Mouse (Mus musculus) neural tube, embryonic 14.5 days (tissue): Measurements from ENCODE around the gene Frmpd3. TPM values are rescaled to one million over a fixed set of nuclear protein-coding genes. Genes with fewer than 3 reads are reported as not detected.
A peak's percentile ranks its signal among the peaks of the same experiment; 100 is the strongest.

ENCODE experiments used
- ATAC-seq: fragments of 200-750 bp; cut with Nextera tagmentation; 2 replicates; pipeline ENCODE4 v1.8.0; 2017; ENCODE audit warnings: low read depth, mild to moderate bottlenecking, moderate TSS enrichment, moderate library complexity
- H3K27ac ChIP-seq: fragments of 300-500 bp; sonication (generic); 2 replicates; pipeline ENCODE4 v1.5.1; 2014; ENCODE audit warnings: low read depth, mild to moderate bottlenecking, control low read depth, low read length, moderate library complexity, mixed read lengths
- H3K27me3 ChIP-seq: fragments of 300-500 bp; sonication (generic); 2 replicates; pipeline ENCODE4 v1.6.1; 2014; ENCODE audit warnings: low read length; ENCODE audit not compliant: control insufficient read depth, insufficient read depth
- H3K36me3 ChIP-seq: fragments of 300-500 bp; sonication (generic); 2 replicates; pipeline ENCODE4 v1.6.1; 2014; ENCODE audit warnings: low read length, mixed read lengths; ENCODE audit not compliant: control insufficient read depth, insufficient read depth
- H3K4me1 ChIP-seq: fragments of 300-500 bp; sonication (generic); 2 replicates; pipeline ENCODE4 v1.6.1; 2014; ENCODE audit warnings: low read length; ENCODE audit not compliant: control insufficient read depth, insufficient read depth
- H3K4me2 ChIP-seq: fragments of 300-500 bp; sonication (generic); 2 replicates; pipeline ENCODE4 v1.6.1; 2014; ENCODE audit warnings: mild to moderate bottlenecking, low read depth, low read length, control low read depth
- H3K4me3 ChIP-seq: fragments of 300-500 bp; sonication (generic); 2 replicates; pipeline ENCODE4 v1.5.1; 2014; ENCODE audit warnings: low read depth, low read length, control low read depth, mixed read lengths
- H3K9ac ChIP-seq: fragments of 300-500 bp; sonication (generic); replicated peaks from 2 replicates; pipeline ENCODE4 v1.6.1; 2014; ENCODE audit warnings: low read depth, mild to moderate bottlenecking, control low read depth, low read length, mixed read lengths
- H3K9me3 ChIP-seq: fragments of 300-500 bp; sonication (generic); 2 replicates; pipeline ENCODE4 v1.6.1; 2016; ENCODE audit warnings: low read length; ENCODE audit not compliant: control insufficient read depth
- WGBS: fragments of 180-500 bp; shearing (Covaris S2); extraction: QIAGEN DNeasy Blood & Tissue Kit; methylation state at CpG from one replicate; pipeline ENCODE4 v1.1.7; 2014; 5-methylcytosine and 5-hydroxymethylcytosine counted together
- polyA plus RNA-seq: library from polyadenylated mRNA; unstranded; fragments of >200 nt; fragmentation: Nextera tagmentation; extraction: Ambion mirVana; gene quantifications from 2 replicates; pipeline ENCODE4 v1.2.1, GENCODE M21; 2014

The Frmpd3 gene
- polyA plus RNA-seq, 1 experiment from 2014 or later, result 8.3 TPM

DNA sequence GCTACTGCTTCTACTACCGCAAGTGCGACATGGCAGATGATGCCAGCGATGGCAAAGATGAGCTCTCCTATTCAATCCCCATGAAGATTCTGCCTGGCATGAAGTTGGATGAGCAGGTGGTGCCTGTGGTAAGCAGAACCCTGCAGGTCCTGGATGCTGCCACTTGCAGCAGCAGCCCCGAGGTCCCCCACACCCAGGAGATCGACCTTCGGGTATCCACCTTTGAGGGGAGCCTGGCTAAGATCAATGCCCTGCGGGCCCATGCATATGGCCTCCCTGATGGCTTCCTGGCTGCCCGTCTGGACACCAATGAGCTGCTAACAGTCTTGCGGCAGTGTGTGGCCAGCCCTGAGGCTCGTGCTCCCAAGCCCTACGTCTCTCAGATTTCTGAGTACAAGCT lies 90.7 kb downstream of the Frmpd3 start:
- Histone ChIP-seq H3K4me2 (no peak overlapping the region), H3K9ac (no peak overlapping the region), H3K27ac (no peak overlapping the region), H3K4me1 (no peaks in the 10 kb centered on the region), H3K9me3 (no peaks in the 10 kb centered on the region), H3K36me3 (no peaks in the 10 kb centered on the region), H3K27me3 (no peaks in the 10 kb centered on the region), H3K4me3 (no peak overlapping the region)
- ATAC-seq, result no peak
- 92% methylated on average over 10 of the region's 11 CpGs for WGBS

DNA sequence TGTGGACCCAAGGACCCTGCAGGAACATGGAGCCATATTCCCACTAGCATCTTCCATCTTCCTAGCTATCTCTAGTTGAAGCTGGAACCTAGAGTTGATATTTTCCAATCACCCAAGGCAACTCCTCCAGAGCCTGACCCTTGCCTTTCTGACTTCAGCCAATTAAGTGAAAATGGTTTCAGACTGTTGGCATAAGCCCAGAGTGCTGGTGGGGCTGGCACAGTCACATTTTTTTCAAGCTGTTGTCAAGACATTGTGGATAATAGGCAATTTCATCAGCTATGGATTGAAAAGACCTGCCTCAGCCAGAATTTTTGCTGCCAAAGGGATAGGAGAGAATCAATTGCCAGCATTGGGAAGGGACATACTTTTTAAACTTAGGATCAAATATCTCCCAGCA lies 95.8 kb downstream of the Frmpd3 start:
- H3K9me3 ChIP-seq, result no peaks in the 10 kb centered on the region
- H3K4me3 ChIP-seq, result no peak overlapping the region
- H3K9ac ChIP-seq, result no peak overlapping the region
- H3K27ac ChIP-seq, result no peak overlapping the region
- ATAC-seq, result no peak
- H3K36me3 ChIP-seq, result no peaks in the 10 kb centered on the region
- H3K4me1 ChIP-seq, result no peaks in the 10 kb centered on the region
- no peak overlapping the region for H3K4me2 ChIP-seq
- no peaks in the 10 kb centered on the region for H3K27me3 ChIP-seq

GRCm38 (mm10) chrX:140445551-140445950 lies 103.5 kb downstream of the Frmpd3 start:
- whole genome bisulfite sequencing, result 79% methylated on average over 13 of the region's 13 CpGs
- no peak overlapping the region for H3K4me3 ChIP-seq
- H3K27ac ChIP-seq, result no peak overlapping the region
- no peaks in the 10 kb centered on the region for H3K4me1 ChIP-seq
- H3K9me3 ChIP-seq, result no peaks in the 10 kb centered on the region
- no peaks in the 10 kb centered on the region for H3K27me3 ChIP-seq
- H3K9ac ChIP-seq, result no peak overlapping the region
- no peak overlapping the region for H3K4me2 ChIP-seq
- ATAC-seq, result no peak
- no peaks in the 10 kb centered on the region for H3K36me3 ChIP-seq

- ATAC-seq, result no peak
- WGBS, result 84% methylated on average over 3 of the region's 3 CpGs
These were observed 108.0 kb downstream of the Frmpd3 start for GRCm38 (mm10) chrX:140450071-140450470.

GRCm38 (mm10) chrX:140456279-140456731 lies 114.2 kb downstream of the Frmpd3 start, which contains the start of gene Prps1:
Gene Prps1, plus strand, starts transcription at chrX:140456613.
- H3K9ac ChIP-seq, result peak within 1 kb of the TSS; percentile 53
- peak within 1 kb of the TSS; percentile 28; the same call in 1 of the 2 replicates for H3K27ac ChIP-seq
- no peaks in the 10 kb centered on the region for H3K4me1 ChIP-seq
- H3K9me3 ChIP-seq, result no peaks in the 10 kb centered on the region
- 16% methylated on average over 26 of the region's 26 CpGs for WGBS
- peak; percentile 98 for ATAC-seq
- peak within 1 kb of the TSS; percentile 55 for H3K4me2 ChIP-seq
- peak within 1 kb of the TSS; percentile 48 for H3K4me3 ChIP-seq
- no peaks in the 10 kb centered on the region for H3K27me3 ChIP-seq
- no peaks in the 10 kb centered on the region for H3K36me3 ChIP-seq

More at GRCm38 (mm10) chrX:140450071-140450470, 108.0 kb downstream of the Frmpd3 start:
- Histone ChIP-seq H3K27me3 (no peaks in the 10 kb centered on the region), H3K27ac (no peak overlapping the region), H3K4me3 (no peak overlapping the region), H3K9ac (no peak overlapping the region), H3K9me3 (no peaks in the 10 kb centered on the region), H3K36me3 (no peaks in the 10 kb centered on the region), H3K4me1 (no peaks in the 10 kb centered on the region), H3K4me2 (no peak overlapping the region)

DNA sequence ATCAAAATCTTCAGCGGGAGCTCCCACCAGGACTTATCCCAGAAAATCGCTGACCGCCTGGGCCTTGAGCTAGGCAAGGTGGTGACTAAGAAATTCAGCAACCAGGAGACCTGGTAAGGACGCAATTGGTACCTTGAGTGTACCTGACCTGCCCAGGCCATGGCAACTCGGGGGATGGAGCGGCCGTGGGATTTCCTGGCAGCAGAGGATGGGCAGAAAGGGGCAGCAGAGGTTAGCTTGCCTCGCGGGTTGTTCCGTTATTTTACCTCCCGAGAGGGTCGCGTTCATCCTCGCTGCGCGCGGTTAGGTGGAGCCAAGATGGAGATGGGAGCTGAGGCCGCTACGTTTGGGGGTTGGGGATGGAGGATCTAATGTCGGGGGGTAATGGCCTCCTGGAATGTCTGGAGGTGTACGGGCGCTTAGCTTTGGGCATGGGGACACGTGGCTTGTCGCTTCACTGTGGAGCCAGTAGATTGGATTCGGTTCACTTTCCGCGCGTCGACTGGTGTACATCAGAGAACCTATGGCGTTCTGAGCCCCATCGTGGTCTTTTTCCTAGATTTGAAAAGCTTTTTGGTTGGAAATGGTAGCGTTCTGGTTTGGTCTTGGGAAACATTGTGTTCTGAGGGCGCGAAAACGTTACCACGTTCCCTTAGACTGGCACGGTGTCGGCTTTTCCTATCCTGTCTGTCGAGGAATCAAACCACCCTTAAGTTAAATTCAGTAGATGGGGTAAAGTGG lies 114.9 kb downstream of the Frmpd3 start:
- no peaks in the 10 kb centered on the region for H3K4me1 ChIP-seq
- peak; percentile 63 for ATAC-seq
- H3K27me3 ChIP-seq, result no peaks in the 10 kb centered on the region
- no peaks in the 10 kb centered on the region for H3K36me3 ChIP-seq
- H3K27ac ChIP-seq, result peak overlapping the region; percentile 28; the same call in 1 of the 2 replicates
- H3K4me3 ChIP-seq, result peak overlapping the region; percentile 48
- H3K4me2 ChIP-seq, result peak overlapping the region; percentile 55
- H3K9ac ChIP-seq, result peak overlapping the region; percentile 53
- 17% methylated on average over 39 of the region's 39 CpGs for WGBS
- H3K9me3 ChIP-seq, result no peaks in the 10 kb centered on the region

DNA sequence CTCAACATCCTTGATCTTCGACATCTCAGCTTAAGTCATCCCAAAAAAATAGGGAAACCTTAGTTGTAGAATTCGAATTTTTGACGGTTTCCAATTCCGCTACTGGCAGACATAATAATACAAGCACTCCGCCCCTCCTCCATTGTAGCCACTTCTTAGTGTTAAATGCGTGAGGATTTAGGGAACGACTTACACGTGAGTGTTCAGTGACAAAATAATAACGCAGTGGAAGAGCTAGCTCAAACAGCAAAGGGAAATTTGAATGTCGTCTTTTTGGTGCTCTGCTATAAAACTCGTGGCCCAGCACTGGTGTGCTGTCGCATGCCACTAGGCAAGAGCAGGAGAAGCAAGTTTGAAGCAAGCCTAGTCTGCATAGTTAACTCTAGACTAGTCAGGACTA lies 115.4 kb downstream of the Frmpd3 start:
- Histone ChIP-seq H3K27me3 (no peaks in the 10 kb centered on the region), H3K36me3 (no peaks in the 10 kb centered on the region), H3K4me3 (peak overlapping the region; percentile 48), H3K4me2 (peak overlapping the region; percentile 55), H3K4me1 (no peaks in the 10 kb centered on the region), H3K9me3 (no peaks in the 10 kb centered on the region), H3K27ac (no peak overlapping the region), H3K9ac (no peak overlapping the region; the same call in 1 of the 2 replicates)
- ATAC-seq, result no peak
- 22% methylated on average over 12 of the region's 12 CpGs for WGBS

GRCm38 (mm10) chrX:140478231-140478630 lies 136.2 kb downstream of the Frmpd3 start:
- Histone ChIP-seq H3K9me3 (no peaks in the 10 kb centered on the region), H3K4me1 (no peaks in the 10 kb centered on the region), H3K4me2 (no peak overlapping the region), H3K4me3 (no peak overlapping the region), H3K36me3 (no peaks in the 10 kb centered on the region), H3K27ac (no peak overlapping the region), H3K27me3 (no peaks in the 10 kb centered on the region), H3K9ac (no peak overlapping the region)
- ATAC-seq, result no peak
- 94% methylated on average over 6 of the region's 6 CpGs for WGBS

DNA sequence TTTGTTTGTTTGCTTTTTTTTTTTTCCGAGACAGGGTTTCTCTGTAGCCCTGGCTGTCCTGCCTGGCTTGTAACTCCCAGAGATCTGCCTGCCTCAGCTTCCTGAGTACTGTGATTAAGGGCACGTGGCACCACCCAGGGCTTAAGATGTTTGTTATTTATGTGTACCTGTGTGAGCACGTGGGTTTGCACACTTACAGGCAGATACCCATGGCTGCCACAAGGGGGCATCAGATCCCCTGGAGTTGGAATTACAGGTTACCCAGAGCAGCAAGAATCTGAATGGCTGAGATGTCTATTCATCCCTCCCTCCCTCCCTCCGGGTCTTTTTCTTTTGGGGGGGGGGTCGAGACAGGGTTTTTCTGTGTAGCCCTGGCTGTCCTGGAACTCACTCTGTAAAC lies 137.1 kb downstream of the Frmpd3 start:
- no peak for ATAC-seq
- Histone ChIP-seq H3K9me3 (no peaks in the 10 kb centered on the region), H3K4me1 (no peaks in the 10 kb centered on the region), H3K9ac (no peak overlapping the region), H3K4me3 (no peak overlapping the region), H3K27ac (no peak overlapping the region), H3K4me2 (no peak overlapping the region), H3K27me3 (no peaks in the 10 kb centered on the region), H3K36me3 (no peaks in the 10 kb centered on the region)
- 67% methylated on average over 5 of the region's 5 CpGs for WGBS
